Mouse (Mus musculus): ENCODE data around the gene Rab6a. TPM values are rescaled to one million over a fixed set of nuclear protein-coding genes. Genes with fewer than 3 reads are reported as not detected.
A peak's percentile ranks its signal among the peaks of the same experiment; 100 is the strongest.
"Not testable (repeated sequence)": the region's sequence is repeated elsewhere in the genome, so short reads cannot be mapped to it uniquely, and the experiment has no call there.

Rab6a gene
- 196 and 227 TPM in 2 replicates for polyA plus RNA-seq (2016; fragmentation: Nextera tagmentation; extraction: Ambion mirVana)

DNA sequence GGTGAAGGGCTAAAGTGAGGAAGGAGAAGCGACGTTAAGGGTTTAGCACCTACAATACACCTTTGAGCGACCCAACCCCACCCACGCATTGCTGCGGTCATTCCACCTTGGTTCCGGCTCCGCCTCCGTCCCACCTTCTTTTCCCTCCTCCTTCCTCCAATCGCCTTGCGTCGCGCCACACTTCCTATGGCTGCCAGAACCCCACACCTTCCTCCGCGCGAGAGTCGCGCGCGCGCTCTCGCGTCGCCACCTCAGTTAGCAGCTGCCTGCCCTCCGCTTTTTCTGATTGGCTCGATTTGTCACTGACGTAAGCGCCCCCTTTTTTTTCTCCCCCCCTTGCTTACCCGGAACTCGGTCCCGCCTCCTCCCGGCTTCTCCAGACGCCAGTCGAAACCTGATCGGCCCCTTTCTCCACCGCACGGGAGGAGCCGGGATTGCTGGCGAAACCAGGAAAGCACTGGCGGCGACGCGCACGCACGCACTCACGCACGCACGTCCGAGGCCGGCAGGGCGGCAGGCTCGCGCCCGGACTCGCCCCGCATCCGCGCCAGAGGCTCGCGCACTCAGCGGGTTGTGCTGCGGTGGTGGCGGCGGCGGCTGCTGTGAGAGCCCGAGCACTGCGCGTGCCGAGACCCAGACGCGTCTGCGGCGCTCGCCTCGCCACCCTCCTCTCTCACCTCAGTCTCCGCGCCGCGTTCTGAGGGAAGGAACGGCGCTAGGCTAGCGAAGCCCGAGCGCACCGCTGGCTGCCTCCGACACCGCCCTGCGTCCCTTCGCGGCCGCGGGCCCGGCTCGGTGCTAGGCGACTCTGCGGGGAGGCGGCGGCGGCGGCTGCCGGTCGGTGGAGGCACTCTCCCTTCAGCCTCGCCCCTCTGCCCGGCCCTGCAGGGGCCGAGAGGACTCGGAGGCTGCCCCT lies at the start of gene Rab6a:
Gene Rab6a, plus strand, starts transcription at position 197 of the 916 bp plus-strand sequence.
- no peaks in the 10 kb centered on the region for H3K36me3 ChIP-seq
- H3K4me2 ChIP-seq (replicated peaks): peak within 1 kb of the TSS; percentile 69
- peak within 1 kb of the TSS; percentile 99 for H3K9ac ChIP-seq
- peak within 1 kb of the TSS; percentile 97 for H3K4me3 ChIP-seq
- ATAC-seq (ENCODE audit: low FRiP score, low read depth): peak; percentile 96
- H3K27ac ChIP-seq: peak within 1 kb of the TSS; percentile 99
- no peaks in the 10 kb centered on the region for H3K9me3 ChIP-seq
- under 1% methylated on average over 105 of the region's 105 CpGs for WGBS
- peaks cover 10% of the 10 kb centered on the region for H3K4me1 ChIP-seq
- H3K27me3 ChIP-seq (replicated peaks): peaks cover 3% of the 10 kb centered on the region; the same call in 1 of the 2 replicates

DNA sequence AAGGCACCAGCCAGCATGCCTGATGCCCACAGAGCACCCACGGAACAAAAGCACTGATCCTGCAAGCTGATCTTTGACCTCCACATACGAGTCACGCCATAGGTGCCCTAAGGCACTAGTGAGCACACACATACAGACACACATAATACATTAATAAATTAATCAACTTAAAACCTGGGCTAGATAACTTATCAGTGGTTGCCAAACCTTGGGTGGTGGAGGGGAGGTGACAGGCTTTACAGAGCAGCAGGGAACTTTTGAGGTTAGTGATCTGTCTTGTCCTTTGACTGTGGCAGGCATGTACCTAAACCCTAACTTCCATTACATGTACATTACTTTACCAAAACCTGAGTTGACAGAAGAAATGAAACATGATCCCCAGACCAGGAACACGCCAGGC lies 47.9 kb upstream of the Rab6a start:
- WGBS: 85% methylated on average over 4 of the region's 4 CpGs
- no peak for ATAC-seq (ENCODE audit: low FRiP score, low read depth)

DNA sequence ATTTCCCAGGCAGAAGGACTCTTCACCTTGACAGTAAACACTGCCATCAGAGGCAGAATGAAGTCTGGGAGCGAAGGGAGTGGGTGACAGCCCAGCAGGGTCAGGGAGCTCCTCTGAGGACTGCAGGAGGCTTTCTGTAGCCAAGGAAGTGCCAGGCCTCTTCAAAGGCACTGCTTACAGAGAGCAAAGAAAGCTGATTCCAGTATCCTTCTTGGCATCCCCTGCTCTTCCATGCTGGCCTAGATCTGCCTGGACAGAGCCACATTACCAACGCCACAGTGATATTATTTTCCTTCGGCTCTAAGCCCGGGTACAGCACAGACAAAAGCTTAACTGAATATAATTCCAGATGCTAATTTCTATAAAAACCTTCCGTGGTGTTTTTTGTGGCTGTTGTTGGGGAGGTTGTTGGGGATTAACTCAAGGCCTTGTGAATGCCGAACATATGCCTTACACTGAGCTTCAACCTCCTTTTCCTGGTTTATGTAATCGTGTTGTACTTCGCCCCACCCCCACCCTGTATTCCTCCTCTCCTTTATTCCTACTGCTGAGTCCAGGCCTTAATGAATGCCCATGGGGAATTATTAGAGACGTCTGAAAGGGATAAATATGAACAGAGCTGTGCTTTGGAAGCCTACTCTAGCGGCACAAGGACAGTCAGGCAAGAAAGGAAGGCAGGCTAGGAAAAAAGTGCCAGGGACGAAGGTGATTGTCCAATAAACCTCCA lies 45.2 kb upstream of the Rab6a start:
- H3K4me1 ChIP-seq: no peaks in the 10 kb centered on the region
- peaks cover 3% of the 10 kb centered on the region; the same call in 1 of the 2 replicates for H3K36me3 ChIP-seq
- ATAC-seq (ENCODE audit: low FRiP score, low read depth): no peak
- 79% methylated on average over 11 of the region's 11 CpGs for WGBS
- no peak overlapping the region for H3K9ac ChIP-seq
- no peak overlapping the region for H3K4me3 ChIP-seq
- no peaks in the 10 kb centered on the region for H3K27me3 ChIP-seq (replicated peaks)
- H3K27ac ChIP-seq: no peak overlapping the region
- no peaks in the 10 kb centered on the region for H3K9me3 ChIP-seq
- H3K4me2 ChIP-seq (replicated peaks): no peak overlapping the region

More for the DNA sequence above, 47.9 kb upstream of the Rab6a start:
- Histone ChIP-seq H3K9me3 (no peaks in the 10 kb centered on the region), H3K4me3 (no peak overlapping the region), H3K27me3 (replicated peaks) (no peaks in the 10 kb centered on the region), H3K4me1 (peaks cover 5% of the 10 kb centered on the region), H3K36me3 (no peaks in the 10 kb centered on the region), H3K4me2 (replicated peaks) (no peak overlapping the region), H3K27ac (no peak overlapping the region), H3K9ac (no peak overlapping the region)

DNA sequence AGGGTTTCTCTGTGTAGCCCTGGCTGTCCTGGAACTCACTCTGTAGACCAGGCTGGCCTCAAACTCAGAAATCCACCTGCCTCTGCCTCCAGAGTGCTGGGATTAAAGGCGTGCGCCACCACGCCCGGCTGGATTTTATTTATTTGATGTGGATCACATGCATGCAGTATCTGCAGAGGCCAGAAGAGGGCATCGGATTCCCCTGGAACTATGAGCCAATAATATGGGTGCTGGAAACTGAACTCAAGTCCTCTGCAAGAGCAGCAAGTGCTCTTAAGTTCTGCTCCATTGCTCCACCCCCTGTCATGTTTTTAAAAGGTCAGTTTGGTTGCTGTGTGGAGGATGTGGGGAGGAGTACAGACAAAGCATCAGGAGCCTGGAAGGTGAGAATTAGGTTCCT lies 40.0 kb upstream of the Rab6a start:
- not testable (repeated sequence) for H3K9me3 ChIP-seq; H3K9ac ChIP-seq; ATAC-seq (ENCODE audit: low FRiP score, low read depth); H3K36me3 ChIP-seq; H3K4me2 ChIP-seq (replicated peaks); H3K27me3 ChIP-seq (replicated peaks); H3K4me1 ChIP-seq; H3K4me3 ChIP-seq; H3K27ac ChIP-seq
- WGBS: 79% methylated on average over 5 of the region's 5 CpGs

DNA sequence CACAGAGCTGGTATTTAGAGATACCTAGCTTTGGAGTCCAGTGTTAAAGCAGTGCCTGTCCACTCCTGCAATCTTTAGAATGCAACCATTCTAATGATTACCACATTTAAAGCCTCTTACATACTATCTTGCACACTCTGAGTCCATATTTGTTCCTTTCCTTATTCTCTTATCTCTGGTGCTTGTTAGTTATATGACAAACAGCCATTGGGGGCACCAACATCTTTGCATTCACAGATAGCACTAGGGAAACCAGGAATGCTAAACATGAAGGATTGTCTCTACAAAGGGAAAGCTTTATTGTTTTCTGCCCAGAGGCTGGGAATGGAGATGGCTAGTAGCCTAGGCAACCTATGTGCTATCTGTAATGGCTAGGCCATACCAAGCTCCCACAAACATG lies 37.3 kb upstream of the Rab6a start:
- no peaks in the 10 kb centered on the region for H3K4me1 ChIP-seq
- H3K4me2 ChIP-seq (replicated peaks): no peak overlapping the region
- H3K4me3 ChIP-seq: no peak overlapping the region
- H3K27me3 ChIP-seq (replicated peaks): no peaks in the 10 kb centered on the region
- no peaks in the 10 kb centered on the region for H3K9me3 ChIP-seq
- H3K36me3 ChIP-seq: peaks cover 6% of the 10 kb centered on the region; the same call in 1 of the 2 replicates
- no peak overlapping the region for H3K27ac ChIP-seq
- ATAC-seq (ENCODE audit: low FRiP score, low read depth): no peak
- H3K9ac ChIP-seq: no peak overlapping the region

DNA sequence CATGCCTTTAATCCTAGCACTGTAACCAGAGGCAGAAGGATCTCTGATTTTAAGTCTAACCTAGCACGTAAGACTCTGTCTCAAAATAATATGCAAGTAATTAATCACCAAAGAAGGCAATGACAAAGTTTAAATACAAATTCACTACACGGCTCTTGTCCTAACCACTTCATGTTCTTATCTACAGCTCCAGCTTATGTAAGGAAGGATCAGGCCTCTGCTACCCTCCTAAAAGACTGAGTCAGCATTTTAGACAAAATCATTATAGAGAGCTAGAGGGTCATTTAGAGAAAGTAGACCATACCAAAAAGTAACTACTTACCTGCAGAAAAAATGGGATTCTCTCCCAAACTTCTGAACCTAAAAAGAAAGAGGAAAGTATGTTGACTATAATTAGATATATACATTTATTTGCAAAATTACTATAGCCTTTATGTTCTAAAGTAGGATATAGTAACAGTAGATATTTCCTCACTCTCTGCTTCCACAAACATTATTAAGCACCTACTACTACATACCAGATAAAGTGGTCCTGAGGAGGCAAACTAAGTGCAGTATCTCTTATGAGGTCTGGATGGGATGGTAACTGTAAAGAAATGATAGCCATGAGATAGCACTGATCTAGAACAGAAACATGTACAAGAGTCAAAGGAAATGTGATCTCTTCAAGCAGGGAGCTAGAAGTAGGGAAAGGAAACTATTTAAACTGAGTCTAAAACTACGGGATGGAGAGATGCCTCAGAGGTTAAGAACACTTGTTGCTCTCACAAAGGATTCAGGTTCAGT lies 36.1 kb upstream of the Rab6a start:
- H3K36me3 ChIP-seq: peaks cover 4% of the 10 kb centered on the region; the same call in 1 of the 2 replicates
- H3K9me3 ChIP-seq: no peaks in the 10 kb centered on the region
- H3K4me3 ChIP-seq: no peak overlapping the region
- ATAC-seq (ENCODE audit: low FRiP score, low read depth): no peak
- no peak overlapping the region for H3K9ac ChIP-seq
- no peaks in the 10 kb centered on the region for H3K4me1 ChIP-seq
- no peak overlapping the region for H3K4me2 ChIP-seq (replicated peaks)
- 90% methylated on average over 3 of the region's 3 CpGs for WGBS
- H3K27ac ChIP-seq: no peak overlapping the region
- no peaks in the 10 kb centered on the region for H3K27me3 ChIP-seq (replicated peaks)

DNA sequence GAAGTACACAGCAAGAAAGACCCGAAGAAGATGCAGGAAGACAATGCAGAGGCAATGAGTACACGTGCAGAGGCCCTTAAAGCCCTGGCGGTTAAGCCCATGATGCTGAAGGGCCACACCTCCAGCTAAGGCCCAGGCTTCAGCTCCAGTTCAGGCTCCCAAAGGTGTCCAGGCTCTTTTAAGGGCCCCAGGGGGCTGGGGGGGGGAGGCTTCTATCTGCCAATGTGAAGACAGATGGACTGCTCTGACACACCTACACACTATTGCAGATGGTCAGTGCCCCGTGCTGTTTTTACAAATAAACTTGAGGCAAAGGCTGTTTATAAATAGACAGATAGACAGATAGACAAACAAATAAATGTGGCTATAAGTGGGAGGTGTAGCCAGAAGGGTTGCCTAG lies 35.1 kb upstream of the Rab6a start:
- Histone ChIP-seq H3K36me3 (peaks cover 4% of the 10 kb centered on the region; the same call in 1 of the 2 replicates), H3K9me3 (no peaks in the 10 kb centered on the region), H3K9ac (no peak overlapping the region), H3K4me1 (no peaks in the 10 kb centered on the region), H3K27ac (no peak overlapping the region), H3K27me3 (replicated peaks) (no peaks in the 10 kb centered on the region), H3K4me2 (replicated peaks) (no peak overlapping the region), H3K4me3 (no peak overlapping the region)
- no peak for ATAC-seq (ENCODE audit: low FRiP score, low read depth)
- WGBS: 85% methylated on average over 4 of the region's 4 CpGs

DNA sequence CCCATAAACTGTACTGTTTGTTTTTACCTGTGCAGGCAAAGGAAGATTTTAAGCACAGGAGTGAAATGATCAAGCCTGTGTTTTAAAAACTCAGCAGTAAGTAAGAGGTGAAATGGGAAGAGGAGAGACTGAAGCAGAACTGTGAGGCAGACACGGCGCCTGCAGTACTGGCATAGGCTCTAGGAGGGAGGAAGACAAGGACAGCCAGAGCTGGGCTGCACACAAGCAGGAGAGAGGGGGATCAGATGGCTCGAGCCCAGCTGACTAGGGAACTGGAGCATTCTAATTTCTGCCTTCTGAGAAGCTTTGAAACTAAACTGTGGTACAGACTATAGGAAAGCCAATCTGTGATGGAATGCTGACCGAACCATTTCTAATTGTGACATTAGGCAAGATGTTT lies 34.5 kb upstream of the Rab6a start:
- Histone ChIP-seq H3K9ac (no peak overlapping the region), H3K27ac (no peak overlapping the region), H3K4me3 (no peak overlapping the region), H3K9me3 (no peaks in the 10 kb centered on the region), H3K27me3 (replicated peaks) (no peaks in the 10 kb centered on the region), H3K4me1 (no peaks in the 10 kb centered on the region), H3K36me3 (no peaks in the 10 kb centered on the region), H3K4me2 (replicated peaks) (no peak overlapping the region)
- ATAC-seq (ENCODE audit: low FRiP score, low read depth): no peak
- 88% methylated on average over 4 of the region's 4 CpGs for WGBS

DNA sequence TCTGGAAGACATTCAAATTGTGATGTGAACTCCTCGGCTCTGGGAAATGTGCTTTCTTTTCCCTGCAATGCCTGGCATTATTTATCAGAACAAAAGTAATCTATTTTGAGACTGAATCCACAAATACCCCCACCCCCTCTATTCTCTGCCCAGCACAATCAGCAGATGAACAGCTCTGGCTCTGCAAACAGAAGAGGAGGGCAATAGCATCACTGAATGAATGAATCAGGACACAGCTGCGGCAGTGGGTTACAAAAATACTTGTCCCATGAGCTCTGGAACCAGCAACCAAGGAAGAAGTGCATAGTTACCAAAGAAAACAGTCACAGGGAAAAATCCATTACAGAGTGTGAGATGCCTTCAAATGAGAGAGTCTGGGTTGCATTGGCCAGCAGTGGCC lies 28.4 kb upstream of the Rab6a start:
- no peaks in the 10 kb centered on the region for H3K27me3 ChIP-seq (replicated peaks)
- no peak overlapping the region for H3K4me2 ChIP-seq (replicated peaks)
- 0 out of 2 replicates have a peak, but pooled peaks cover 3% of the 10 kb centered on the region for H3K4me1 ChIP-seq
- H3K4me3 ChIP-seq: no peak overlapping the region
- ATAC-seq (ENCODE audit: low FRiP score, low read depth): no peak
- no peaks in the 10 kb centered on the region for H3K9me3 ChIP-seq
- H3K36me3 ChIP-seq: no peaks in the 10 kb centered on the region
- H3K27ac ChIP-seq: no peak overlapping the region
- WGBS: 75% methylated on average over 2 of the region's 2 CpGs
- H3K9ac ChIP-seq: no peak overlapping the region

DNA sequence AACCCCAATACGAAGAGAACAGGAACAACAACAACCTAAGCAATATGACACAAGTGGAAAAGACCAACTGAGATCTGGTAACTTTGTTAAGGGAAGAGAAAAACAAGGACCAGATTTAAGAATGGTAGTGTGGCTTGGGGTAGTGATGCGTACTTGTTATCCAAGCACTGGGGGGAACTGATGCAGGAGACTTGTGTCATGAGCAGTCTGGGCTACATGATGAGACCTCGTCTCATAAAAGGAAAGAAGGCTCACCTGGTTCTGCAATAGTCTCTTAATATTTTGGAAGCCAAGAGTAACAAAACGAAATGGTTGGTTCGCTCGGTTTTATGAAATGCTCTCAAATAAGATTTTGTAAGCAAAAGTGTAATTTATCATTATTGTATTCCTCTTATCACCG lies 25.0 kb upstream of the Rab6a start:
- Histone ChIP-seq H3K4me2 (replicated peaks) (peak overlapping the region; percentile 61), H3K36me3 (no peaks in the 10 kb centered on the region), H3K9me3 (no peaks in the 10 kb centered on the region), H3K4me3 (peak overlapping the region; percentile 54), H3K4me1 (0 out of 2 replicates have a peak, but pooled peaks cover 3% of the 10 kb centered on the region), H3K27me3 (replicated peaks) (no peaks in the 10 kb centered on the region), H3K27ac (no peak overlapping the region), H3K9ac (peak overlapping the region; percentile 75; the same call in 1 of the 2 replicates)
- ATAC-seq (ENCODE audit: low FRiP score, low read depth): no peak
- WGBS: 43% methylated on average over 7 of the region's 7 CpGs

DNA sequence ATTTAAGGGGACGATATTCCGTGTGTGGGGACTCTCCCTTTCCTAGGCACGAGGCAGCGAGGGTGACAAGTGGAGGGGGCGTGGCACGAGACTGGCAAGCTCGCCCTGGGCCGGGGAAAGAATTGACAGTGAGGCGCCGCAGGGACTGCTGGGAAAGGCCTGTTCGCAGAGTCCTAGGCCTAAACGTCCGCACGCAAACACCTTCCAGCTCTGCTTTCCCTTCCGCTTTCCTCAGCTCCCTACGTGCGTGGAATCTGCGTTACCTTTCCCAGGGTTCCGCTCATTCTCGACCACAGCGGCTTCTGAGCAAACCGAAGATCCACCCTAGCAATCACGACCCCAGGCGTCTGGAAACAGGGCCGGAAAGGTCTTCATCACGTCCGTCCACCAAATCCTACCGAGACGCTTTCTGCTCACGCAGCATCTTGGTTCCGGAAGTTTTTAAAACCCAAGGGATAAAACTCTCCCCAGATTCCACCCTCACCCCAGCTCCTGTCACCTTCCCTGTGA lies 24.4 kb upstream of the Rab6a start:
- peak overlapping the region; percentile 75 for H3K9ac ChIP-seq
- peak overlapping the region; percentile 61 for H3K4me2 ChIP-seq (replicated peaks)
- no peaks in the 10 kb centered on the region for H3K9me3 ChIP-seq
- ATAC-seq (ENCODE audit: low FRiP score, low read depth): peak; percentile 92
- 1% methylated on average over 31 of the region's 31 CpGs for WGBS
- H3K4me3 ChIP-seq: peak overlapping the region; percentile 54
- 0 out of 2 replicates have a peak, but pooled peaks cover 3% of the 10 kb centered on the region for H3K4me1 ChIP-seq
- peak overlapping the region; percentile 65 for H3K27ac ChIP-seq
- no peaks in the 10 kb centered on the region for H3K36me3 ChIP-seq
- no peaks in the 10 kb centered on the region for H3K27me3 ChIP-seq (replicated peaks)

Measured in neural tube, embryonic 12.5 days (tissue).